In the genomic region with DNA sequence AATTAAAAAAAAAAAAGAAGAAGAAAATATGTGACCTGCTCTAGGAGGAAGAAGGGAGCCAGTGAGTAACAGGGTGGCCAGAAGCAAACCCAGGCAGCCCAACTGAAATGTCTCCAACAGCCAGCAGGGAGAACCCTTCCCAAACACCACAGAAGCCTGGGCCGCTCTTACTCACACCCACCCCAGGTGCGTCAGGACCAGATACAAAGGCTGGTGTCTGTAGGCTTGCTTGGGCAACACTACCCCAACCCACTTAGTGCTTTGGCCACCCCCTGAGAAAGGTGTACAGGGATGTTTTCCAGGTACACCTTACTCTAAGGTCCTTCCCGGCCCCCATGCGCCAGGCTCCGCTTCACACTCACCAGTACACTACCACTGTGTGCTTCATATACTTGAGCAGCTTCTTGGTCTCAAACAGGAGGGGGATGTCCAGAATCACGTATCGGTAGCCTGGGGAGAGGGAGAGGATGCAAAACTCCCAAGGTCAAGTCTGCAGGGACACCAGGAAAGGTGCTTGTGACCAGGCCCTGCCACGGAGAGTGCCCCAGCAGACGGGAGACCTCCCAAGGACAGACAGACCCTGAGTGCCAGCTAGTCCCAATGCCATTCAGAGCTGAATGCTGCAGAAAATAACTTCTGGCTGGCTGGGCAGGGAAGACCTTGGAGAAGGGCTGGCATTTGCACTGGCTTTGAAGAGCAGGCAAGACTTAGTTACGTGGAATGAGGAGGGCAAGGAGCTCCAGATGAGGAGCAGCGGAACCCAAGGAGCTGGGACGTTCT, we compare ENCODE assay signal across 24 mouse cellular contexts. TPM values are rescaled to one million over a fixed set of nuclear protein-coding genes. Genes with fewer than 3 reads are reported as not detected.
DNase-seq lines count a peak whose midpoint lies in the region; ATAC-seq and TF ChIP-seq lines count a peak whose summit lies in the region.
"Had no signal": no experiment of that assay in that cellular context is flagged by ENCODE, and none has a peak within 500 bp of the region (broad histone marks: within the 10 kb centered on the region; RNA-seq: fewer than 3 reads in every experiment).

No protein-coding gene starts in this region.

- 95% methylated on average over 12 of the region's 12 CpGs for WGBS in intestine, postnatal 0 days

- H3K9me3 ChIP-seq in intestine, postnatal 0 days (ENCODE audit: control insufficient read depth) = no peaks in the 10 kb centered on the region
- H3K9me3 ChIP-seq: embryonic facial prominence, embryonic 15.5 days; hindbrain, embryonic 15.5 days; kidney, embryonic 15.5 days; limb, embryonic 13.5 days; liver, embryonic 15.5 days; midbrain, embryonic 12.5 days; neural tube, embryonic 13.5 days had no signal

- no peak overlapping the region for H3K9ac ChIP-seq in intestine, postnatal 0 days (ENCODE audit: low read depth, low read length)
- H3K9ac ChIP-seq: embryonic facial prominence, embryonic 15.5 days; hindbrain, embryonic 15.5 days; kidney, embryonic 15.5 days; liver, embryonic 15.5 days; midbrain, embryonic 12.5 days; neural tube, embryonic 13.5 days had no signal

- ATAC-seq in intestine, postnatal 0 days = no peak
- ATAC-seq: forebrain, embryonic 16.5 days; intestine, embryonic 16.5 days had no signal

- H3K27ac ChIP-seq in intestine, postnatal 0 days (ENCODE audit: low read depth, low read length) = no peak overlapping the region
- H3K27ac ChIP-seq: kidney, embryonic 15.5 days; limb, embryonic 13.5 days; liver, embryonic 15.5 days; neural tube, embryonic 13.5 days had no signal

- H3K27me3 ChIP-seq in intestine, postnatal 0 days (replicated peaks; ENCODE audit: control insufficient read depth, insufficient read depth, low read length) = peaks cover 5% of the 10 kb centered on the region; the same call in 1 of the 2 replicates
- H3K27me3 ChIP-seq: hindbrain, embryonic 15.5 days had no signal

- H3K4me3 ChIP-seq in intestine, postnatal 0 days (ENCODE audit: low read depth, low read length) = no peak overlapping the region
- H3K4me3 ChIP-seq: embryonic facial prominence, embryonic 15.5 days; hindbrain, embryonic 15.5 days; kidney, embryonic 15.5 days; limb, embryonic 13.5 days; liver, embryonic 15.5 days; midbrain, embryonic 12.5 days; neural tube, embryonic 13.5 days had no signal

- DNase-seq in heart, adult 11 months = peak; percentile 96
- DNase-seq in heart, postnatal 4 days = no peak
- peak; percentile 56 for DNase-seq in ovary, adult 18-20 months (ENCODE audit: low spot score)
- no peak for DNase-seq in ovary, postnatal 14 days (ENCODE audit: low spot score)
- DNase-seq in adrenal gland, postnatal 14 days = peak; percentile 77
- DNase-seq in kidney, postnatal 14 days = no peak
- DNase-seq in natural killer cell, adult 2 months (ENCODE audit: low spot score in 2 of 2) = no peak
- DNase-seq: cerebellum, adult 2 months; cerebellum, postnatal 36 days; layer of hippocampus, postnatal 36 days; right cerebral cortex, postnatal 4 days had no signal

- no peaks in the 10 kb centered on the region for H3K4me1 ChIP-seq in intestine, postnatal 0 days (replicated peaks; ENCODE audit: control insufficient read depth, insufficient read depth, low read length)

- peaks cover 51% of the 10 kb centered on the region for H3K36me3 ChIP-seq in intestine, postnatal 0 days (ENCODE audit: control insufficient read depth, insufficient read depth)

- no peak overlapping the region for H3K4me2 ChIP-seq in intestine, postnatal 0 days (replicated peaks; ENCODE audit: low read depth)
- H3K4me2 ChIP-seq: embryonic facial prominence, embryonic 15.5 days; hindbrain, embryonic 15.5 days; kidney, embryonic 15.5 days; limb, embryonic 13.5 days; midbrain, embryonic 12.5 days; neural tube, embryonic 13.5 days had no signal

- TF ChIP-seq CTCF in intestine, postnatal 0 days (IDR thresholded peaks at IDR 0.05; ENCODE audit: low read depth) = no peak

RNA-seq across cellular contexts. Expression of a gene that starts 30.8 kb away (rescaled TPM):
- total RNA-seq in heart, postnatal 4 days (2021) = 10 to 100 TPM; 57.6 to 62.7 TPM
- total RNA-seq in adrenal gland, postnatal 14 days (2021) = 88.8 and 93.1 TPM in 2 replicates
- 58.4 and 63.1 TPM in 2 replicates for polyA plus RNA-seq in intestine, postnatal 0 days (2015; fragmentation: Nextera tagmentation; extraction: Ambion mirVana)

RNA-seq across cellular contexts. Expression of a gene that starts 31.0 kb away (rescaled TPM):
- 10 to 100 TPM; 76.4 to 77.9 TPM for total RNA-seq in heart, postnatal 4 days (2021)
- total RNA-seq in adrenal gland, postnatal 14 days (2021) = 65.0 and 66.3 TPM in 2 replicates
- 40.4 and 45.9 TPM in 2 replicates for polyA plus RNA-seq in intestine, postnatal 0 days (2015; fragmentation: Nextera tagmentation; extraction: Ambion mirVana)

RNA-seq across cellular contexts. Expression of a gene that starts 50.7 kb away (rescaled TPM):
- total RNA-seq in heart, postnatal 4 days (2021) = under 1 TPM; 0.36 to 0.55 TPM
- 35.3 TPM in 2 replicates for total RNA-seq in adrenal gland, postnatal 14 days (2021)
- polyA plus RNA-seq in intestine, postnatal 0 days (2015; fragmentation: Nextera tagmentation; extraction: Ambion mirVana) = 0.85 and 1.1 TPM in 2 replicates
- total RNA-seq: heart, postnatal 36 days; monocyte, adult 5-6 weeks had no signal
- polyA plus RNA-seq: thymus, postnatal 0 days had no signal

Comparison
In these comparisons a context has a peak if more than half of its experiments do, and no peak if none do; other contexts are left out.
1. DNase-seq: peak in heart, adult 11 months (single experiment), ovary, adult 18-20 months (single experiment) and adrenal gland, postnatal 14 days (single experiment); none in heart, postnatal 4 days (single experiment), ovary, postnatal 14 days (single experiment), kidney, postnatal 14 days (single experiment) and natural killer cell, adult 2 months (0 of 2).
2. RNA of a gene that starts 50.7 kb away (total RNA-seq): 35.3 TPM in adrenal gland, postnatal 14 days; 0.36 to 0.55 TPM in heart, postnatal 4 days; every median in the first group is over 10 times any median in the second.